Mouse (Mus musculus) urinary bladder, postnatal 36 days (tissue): ENCODE data around the gene Fam214a.
"Not testable (repeated sequence)": the region's sequence is repeated elsewhere in the genome, so short reads cannot be mapped to it uniquely, and the experiment has no call there.

ENCODE experiments used
- DNase-seq, 2 experiments: peaks; one replicate each; pipeline ENCODE4 v3.0.0; 2022; ENCODE audit warnings: low spot score in 2 of 2, mixed read lengths in 1 of 2

Gene Fam214a

DNA sequence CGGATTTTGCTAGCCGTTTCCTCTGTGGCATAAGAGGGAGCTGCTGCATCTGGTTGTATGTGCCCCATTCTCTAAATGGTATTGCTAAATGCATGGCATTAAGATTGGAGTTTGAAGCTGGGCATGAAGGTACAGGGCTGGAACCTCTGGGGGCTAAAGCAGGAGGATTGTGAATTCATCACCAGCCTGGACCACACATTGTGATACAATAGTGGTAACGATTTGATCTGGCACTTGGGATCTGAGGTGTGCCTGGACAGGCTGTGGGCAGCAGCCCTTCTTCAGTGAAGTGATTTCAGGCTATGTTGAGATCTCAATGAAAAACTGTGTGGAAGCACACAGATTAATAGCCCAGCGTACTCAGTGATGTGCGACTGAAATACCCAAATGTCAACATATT lies 26.7 kb downstream of the Fam214a start:
- DNase-seq, result no peak

DNA sequence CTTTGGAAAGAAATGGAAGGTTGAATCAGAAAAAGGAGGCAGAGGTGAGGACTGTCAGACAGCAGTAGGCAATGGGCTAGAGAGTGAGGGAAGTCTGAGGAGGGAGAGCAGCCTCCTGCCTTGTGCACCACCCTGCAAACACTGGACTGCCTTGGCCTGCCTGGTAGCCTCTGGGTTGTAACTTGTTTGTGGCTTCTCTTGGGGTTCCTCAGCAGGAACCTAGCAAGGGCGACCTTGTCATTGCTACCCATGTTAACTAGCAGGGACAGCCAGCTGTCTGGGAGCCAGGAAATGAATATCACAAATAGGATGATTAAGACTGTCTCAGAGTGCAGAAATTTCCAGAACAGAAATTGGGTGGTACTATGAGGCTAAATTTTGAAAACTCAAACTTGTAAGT lies 27.2 kb downstream of the Fam214a start:
- no peak for DNase-seq

DNA sequence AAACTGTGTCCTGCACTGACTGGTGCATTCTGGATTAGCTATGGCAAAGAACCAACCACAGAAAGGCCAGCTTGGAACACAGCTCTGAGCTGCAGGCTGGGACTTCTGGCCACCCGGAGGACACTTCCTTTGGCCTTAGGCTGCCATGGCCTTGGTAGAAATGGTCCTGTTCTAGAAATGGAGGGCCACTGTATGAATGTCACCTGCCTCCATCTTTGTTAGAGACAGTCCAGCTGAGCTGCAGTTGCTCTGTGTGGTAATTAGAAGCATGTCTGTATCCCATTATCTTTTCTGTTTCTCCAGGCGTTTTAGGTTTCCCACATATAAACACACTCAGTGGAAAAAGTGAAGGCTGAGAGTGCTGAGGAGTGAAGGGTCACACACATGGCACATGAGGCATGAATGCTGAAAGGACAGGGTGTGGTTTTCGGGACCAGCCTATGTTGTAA lies 29.0 kb downstream of the Fam214a start:
- no peak for DNase-seq

DNA sequence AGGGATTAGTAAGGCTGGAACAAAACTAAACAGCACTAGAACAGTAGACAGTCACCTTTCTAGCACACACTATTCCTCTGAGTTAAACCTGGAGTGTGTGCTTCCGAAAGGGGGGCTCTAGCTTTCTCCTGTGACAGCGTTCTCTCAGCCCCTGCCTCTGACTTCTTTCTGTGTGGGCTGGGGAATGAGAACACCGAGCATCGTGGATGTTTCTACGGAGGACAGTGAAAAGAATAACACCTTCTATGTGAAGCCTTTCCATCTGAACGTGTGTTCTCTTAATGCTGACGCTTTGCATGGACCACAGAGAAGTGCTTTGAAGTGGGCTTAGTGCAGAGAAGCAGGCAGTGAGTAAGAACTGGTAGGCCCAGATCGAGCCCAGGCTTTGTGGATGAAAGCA lies 29.5 kb downstream of the Fam214a start:
- DNase-seq, result no peak

DNA sequence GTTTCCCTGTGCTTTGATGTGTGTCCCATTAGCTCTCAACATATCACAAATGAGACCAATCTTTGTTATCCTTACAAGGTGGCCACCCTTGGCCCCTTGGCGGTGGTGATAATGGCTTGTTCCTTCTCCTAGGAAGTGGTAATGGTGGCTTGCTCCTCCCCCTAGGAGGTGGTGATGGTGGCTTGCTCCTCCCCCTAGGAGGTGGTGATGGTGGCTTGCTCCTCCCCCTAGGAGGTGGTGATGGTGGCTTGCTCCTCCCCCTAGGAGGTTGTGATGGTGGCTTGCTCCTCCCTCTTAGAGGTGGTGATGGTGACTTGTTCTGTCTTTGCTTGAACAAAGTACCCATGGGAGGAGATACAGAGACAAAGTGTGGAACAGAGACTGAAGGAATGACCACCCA lies 30.0 kb downstream of the Fam214a start:
- not testable (repeated sequence) for DNase-seq

DNA sequence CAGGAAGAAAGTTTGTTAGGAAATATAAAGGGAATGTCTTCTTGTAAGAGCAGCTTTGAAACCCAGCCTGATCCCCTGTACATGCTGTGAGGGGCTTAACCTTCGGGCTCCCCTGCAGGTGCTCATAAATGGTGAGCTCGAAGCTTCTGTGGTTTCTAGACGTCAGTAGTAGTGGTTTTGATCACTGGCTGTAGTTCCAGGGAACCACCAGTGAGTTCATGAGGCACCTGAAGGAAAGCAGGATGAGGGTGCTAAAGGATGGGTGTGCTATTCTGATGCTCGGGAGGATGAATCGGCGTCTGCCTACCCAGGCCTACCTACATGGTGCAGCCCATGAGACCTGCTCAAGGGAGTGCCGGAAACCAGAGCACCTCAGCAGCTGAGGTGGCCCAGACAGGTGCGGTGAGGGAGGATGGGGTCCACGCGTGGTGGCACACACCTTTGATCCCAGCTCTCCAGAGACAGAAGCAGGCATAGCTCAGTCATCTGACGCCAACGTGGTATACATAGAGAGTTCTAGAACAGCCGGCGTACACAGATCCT lies 32.6 kb downstream of the Fam214a start:
- no peak for DNase-seq

DNA sequence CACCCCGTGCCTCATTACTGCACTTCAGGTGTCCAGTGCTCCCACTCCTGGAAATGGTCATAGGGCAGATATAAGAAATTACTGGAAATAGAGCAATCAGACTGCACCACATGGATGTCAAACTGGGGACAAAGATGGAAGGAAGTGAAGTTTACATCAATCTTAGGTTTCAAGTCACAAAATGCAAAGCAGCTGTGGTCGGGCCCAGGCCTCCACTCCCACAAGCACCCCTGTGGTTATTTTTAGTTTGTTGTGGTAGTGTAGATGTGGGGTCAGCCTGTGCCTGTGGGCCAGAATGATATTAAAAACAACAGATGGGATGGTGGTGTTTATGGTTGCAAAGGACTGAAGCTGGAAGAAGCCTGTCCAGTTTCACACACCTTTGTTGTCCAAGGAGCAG lies 33.1 kb downstream of the Fam214a start:
- no peak for DNase-seq

DNA sequence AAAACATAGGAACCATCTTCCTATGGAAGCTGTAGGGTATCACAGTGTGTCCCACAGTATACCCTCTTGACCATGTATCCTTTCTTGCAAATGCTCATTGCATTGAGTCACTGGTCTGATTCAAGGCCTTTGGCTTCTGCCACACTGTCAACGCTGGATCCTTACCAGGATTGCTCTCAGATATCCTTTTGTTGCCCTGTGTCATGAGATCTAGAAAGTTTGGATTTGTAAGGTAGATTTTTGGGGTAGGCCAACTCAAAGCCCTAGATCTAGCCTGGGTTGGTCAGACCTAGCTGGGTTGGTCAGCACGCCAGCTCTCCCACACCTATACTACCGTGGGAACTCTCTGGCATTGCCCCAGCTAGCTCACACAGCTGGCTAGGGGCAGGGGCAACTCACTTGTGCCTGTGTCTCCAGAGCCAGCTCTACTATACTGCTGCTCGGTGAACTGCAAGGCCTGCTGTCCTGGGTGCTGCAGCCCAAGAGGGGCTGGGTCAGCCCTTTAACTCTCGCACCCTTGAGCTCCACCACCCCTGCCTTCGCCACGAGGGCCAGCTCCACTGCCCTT lies 36.3 kb downstream of the Fam214a start:
- DNase-seq, result no peak

DNA sequence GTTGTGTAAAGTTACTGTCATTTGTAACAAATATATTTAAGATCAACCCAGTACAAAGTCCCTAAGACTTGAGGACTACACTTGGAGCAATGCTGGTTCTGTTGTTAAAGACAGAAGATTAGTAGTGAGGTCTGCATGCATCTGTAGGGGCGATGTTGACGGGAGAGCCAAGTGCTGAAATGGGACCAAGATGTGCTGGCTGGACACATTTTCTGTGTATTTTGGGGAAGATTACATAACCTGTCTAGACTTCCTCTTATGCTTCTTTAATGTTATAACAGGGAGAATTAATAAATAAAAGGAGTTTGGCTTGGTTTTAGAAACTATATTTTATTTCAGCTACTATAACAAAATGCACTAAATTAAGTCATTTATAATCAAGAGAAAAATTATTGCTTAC lies 37.3 kb downstream of the Fam214a start:
- DNase-seq, result no peak

DNA sequence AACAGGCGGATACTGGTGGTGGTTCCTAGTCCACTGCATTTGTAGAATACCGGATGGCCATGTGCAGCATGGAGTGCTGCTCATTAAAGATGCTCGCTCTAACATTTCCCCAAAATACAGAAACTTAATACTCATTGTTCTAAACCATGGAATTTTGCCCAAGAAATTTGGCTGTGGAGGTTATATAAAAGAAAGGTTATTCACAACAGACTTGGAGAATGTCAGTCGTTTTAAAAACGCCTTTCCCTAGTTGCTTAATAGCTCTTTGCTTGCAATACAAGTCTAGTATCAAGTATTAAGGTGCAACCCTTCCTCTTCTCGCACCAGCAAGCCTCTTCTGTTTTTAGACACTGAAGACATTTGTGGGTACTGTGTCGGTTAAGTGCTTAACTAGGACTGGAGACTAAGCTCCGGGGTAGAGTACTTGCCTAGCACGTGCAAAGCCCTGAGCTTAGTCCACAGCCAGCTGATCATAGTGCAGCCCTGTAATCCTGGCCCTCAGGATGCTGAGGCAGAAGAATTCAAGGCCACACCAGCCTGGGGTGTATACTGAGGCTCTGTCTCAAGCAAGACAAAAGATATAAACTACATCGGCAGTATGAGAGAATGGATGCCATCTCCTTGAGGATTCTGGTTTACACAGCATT lies 42.0 kb downstream of the Fam214a start:
- no peak for DNase-seq

DNA sequence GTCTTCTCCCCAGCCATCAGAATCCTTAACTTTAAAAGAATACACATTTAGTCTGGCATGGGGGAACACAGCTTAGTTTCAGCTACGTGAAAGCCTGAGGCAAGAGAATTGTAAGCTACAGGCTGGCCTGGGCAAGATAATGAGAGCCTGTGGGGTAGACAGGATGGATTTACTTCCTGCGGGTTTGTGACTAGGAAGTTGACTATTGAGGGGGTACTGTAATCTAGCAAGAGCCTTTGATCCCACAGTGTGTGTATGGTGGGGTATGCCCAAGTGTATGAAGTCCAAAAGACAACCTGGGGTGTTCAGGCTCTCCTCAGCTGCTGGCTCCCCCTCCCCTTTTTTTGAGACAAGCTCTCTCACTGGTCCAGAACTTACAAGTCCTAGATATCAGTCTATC lies 43.7 kb downstream of the Fam214a start:
- DNase-seq, result no peak

DNA sequence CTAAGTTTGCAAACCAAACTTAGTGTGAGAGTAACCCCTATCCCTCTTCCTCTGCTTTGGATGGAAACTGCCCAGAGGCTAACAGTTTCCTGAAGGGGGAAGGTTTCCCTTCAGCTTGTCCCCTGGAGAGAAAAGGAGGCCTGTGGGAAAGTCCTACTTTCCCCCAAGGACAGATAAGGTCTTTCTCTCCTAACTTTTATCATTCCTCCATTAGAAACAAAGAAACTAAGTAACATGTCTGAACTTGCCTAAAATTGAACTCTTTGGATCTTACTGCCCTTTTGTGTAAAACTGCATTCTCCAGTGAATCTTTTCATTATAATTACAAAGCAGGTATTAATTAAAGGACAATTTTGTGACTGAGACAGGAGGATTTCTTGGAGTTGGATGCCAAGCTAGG lies 45.3 kb downstream of the Fam214a start:
- DNase-seq, result no peak

DNA sequence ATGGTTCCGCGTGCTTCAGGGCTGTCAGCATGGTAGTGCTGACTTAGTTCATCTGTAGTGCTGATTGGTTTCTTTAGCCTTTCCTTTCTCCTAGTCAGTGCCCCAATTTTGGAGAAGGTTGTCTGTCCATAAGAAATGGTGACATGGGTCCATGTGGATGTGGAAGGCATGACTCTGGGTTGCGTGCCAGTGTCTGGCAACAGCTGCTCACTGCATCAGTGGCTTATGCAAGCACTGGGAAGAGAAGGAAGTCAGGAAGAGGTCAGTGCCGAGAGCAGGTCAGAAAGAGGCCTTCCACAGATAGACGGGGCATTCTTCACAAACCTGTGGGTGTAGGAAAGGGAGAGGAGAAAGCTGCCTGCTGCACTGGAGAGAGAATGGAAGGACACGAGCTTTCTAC lies 48.3 kb downstream of the Fam214a start:
- no peak for DNase-seq

DNA sequence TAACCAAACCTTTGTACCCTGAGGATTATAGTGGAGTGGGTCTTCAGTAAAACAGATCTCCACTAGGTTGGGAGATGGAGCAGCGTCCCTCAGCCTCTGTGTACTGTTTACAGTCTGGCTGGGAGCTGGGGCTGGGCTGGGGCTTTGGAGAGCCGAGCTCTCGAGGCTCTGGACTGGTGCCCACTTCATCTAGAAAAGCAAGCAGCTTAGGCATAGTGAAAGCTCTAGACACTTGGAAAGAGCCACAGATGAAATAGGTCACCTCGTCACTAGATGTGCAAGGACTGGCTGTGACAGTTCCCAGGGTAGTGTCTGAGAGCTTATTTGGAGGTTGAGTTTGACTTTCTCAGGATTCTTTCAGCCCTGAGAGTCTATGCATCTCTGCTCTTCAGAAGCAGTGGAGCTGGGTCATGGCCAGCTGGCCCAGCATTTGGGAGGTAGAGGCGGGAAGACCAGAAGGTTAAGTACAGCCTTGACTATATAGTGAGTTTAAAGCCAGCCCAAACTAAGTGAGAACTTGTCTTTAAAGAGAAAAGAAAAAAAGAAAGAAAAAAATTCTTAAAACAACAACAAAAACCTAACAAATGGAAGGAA lies 49.0 kb downstream of the Fam214a start:
- DNase-seq, result no peak

DNA sequence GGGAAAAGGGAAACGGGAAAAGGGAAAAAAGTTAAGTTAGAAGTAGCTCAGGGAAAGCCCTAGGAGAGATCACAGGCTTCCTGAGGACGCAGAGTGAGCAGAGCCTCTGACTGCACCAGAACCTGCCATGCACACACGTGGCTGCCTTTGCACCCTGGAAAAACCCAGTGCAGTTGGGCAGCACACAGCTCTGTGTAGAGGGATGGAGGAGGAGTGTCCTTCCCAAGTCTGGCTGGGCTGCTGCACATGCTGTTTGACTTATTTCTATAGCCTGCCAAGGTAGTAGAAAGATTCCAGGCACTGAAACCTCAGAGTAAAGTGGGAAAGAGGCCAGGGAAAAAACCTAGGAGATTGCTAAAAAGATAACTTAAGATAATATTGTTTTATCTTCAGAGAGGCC lies 49.6 kb downstream of the Fam214a start:
- no peak for DNase-seq

DNA sequence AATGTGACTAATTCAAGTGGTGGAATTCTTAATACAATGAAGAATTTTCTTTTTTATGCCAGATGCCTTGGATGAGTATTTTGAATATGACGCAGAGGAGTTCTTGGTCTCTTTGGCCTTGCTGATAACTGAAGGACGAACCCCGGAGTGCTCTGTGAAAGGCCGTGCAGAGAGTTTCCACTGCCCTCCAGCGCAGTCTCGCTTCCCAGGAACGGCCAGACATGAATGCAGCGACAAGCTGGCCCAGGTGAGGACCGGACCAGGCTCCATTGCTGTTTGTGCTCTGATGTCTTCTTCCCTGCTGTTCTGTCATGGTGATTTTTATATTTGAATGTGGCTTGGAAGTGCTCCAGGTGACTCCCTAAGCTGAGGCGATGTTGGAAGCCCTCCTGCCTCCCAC lies 51.5 kb downstream of the Fam214a start:
- DNase-seq, result no peak

DNA sequence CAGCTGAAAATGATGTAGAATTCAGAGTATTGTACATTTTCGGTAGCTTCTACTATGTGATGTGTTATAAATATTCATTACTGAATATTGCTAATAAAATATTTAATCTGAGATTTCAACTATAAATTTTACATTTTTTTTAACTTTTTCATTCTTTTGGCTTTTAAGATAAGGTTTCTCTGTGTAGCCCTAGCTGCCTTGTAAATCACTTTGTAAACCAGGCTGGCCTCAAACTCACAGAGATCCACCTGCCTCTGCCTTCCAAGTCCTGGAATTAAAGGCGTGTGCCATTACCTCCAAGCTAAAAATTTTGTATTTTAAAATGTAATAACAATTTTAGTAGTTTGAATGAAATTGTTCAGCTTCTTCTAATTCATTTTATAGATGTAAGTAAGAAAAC lies 63.9 kb downstream of the Fam214a start:
- DNase-seq, result no peak

DNA sequence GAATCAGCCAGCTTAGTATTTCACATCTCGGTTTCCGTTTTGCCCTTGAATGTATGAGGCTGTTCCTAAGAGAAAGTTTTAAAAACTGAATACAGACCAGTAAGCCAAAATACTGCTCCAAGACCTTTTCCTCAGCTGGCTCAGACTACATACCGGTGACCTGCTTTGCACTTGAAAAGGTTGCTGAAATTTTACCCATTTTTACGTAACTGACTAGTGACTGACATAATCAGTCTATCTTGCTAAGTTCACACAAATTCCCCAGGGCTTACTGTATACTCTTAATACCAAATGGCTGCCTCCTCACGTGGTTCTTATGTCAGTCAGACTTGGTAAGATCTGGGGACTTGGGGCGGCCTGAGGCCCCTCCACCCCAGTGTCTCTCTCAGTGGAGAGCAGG lies 66.5 kb downstream of the Fam214a start:
- DNase-seq, result no peak

DNA sequence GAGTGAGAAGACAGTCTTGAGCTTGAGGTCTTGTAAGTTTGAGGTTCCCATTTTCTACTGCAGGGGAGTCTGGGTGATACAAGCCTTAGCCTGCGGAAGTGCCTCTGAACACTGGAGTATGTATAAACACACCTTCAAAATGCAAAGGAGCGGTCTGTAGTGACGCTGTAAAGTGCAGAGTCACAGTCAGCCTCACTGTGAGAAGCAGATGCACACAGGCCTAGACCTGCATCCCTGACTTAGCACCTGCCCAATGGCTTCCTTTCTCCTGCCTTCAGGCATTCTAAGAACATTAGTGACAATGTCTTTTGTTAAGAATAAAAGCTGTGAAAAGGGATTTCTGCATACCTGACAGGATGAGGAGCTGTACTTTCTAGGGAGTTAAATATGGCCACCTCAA lies 66.9 kb downstream of the Fam214a start:
- DNase-seq, result no peak

DNA sequence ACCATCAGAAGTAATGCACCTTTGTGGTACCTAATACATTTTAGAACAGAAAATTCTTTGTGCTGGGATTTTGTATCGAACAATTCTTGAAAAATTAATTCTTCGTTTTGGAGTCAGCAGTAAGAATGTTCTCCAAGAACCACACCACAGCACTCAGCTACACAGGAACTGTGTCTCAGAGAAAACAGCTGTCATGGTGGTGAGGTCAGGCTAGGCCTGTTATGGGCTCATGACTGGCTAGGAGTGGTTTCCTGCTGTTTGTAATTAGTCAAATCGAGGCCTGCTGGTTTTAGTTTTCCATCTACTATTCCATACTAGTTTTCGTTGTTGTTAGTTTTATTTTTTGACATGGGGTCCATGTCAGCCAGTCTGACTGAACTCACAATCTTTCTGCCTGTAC lies 67.9 kb downstream of the Fam214a start:
- DNase-seq, result no peak

DNA sequence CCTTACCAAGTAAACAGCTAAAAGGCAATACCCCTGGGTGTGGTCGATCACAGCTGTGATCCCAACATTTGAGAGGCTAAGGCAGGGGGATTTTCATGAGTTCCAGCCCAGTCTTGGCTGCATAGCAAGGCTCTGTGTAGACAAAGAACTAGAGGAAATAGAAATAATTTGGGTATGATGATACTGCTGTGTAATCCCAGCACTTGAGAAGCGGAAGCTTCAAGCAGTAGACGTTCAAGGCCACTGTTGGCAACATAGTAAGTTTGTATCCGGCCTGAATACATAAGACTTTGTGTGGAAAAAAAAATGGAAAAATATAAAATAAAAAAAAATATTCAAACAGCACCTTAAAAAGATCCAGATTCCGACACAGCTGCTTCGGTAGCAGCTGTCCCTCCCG lies 69.9 kb downstream of the Fam214a start:
- no peak for DNase-seq

DNA sequence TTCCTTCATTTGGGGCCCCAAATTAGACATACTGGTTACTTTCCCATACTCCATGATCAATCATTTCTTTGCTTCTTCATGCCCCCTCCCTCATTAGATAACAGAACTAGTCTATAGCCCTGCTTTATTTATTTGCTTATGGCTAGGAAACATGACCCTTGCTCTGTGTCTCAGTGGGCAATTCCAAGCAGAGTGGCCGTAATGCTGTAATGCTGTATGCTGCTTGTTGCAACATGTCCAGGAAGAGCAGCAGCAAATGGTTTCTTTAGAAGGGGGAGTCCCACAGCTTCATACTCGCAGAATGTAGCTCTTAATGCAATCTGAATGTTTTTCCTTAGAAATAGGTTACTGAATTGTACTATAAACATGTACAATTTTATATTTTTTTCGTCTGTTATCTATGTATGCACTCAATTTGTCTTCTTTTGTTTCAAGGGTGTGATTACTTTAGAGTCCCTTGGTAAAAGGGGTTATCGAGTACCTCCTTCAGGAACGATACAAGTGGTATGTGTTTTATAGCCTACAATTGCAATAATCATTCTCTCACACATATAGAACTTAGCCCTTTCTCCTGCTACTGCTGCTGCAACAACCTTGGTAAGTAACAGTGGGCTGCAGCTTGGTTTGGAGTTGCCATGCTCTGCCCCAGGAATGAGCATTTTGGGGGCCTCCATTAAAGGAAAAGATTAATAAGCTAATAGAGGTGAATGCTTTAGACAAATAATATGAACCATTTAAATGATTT lies 70.6 kb downstream of the Fam214a start:
- no peak for DNase-seq

DNA sequence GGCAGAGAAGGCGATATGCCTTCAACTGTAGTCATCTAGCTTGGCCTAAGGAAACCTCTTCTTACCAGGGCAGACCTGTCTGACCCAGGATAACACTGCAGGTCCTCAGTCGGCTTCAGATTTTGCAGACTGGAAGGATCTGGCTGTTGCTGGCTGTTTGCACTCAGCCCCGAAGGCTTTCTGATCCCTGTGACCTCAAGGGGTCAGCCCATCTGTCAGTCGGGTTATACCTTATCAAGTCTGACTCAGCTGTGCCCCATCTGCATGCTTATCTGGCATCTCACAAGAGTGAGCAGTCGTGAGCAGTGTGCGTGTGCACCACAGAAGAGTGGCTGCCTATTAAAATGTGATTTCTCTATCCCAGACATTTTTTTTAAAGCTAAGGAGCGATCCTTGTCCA lies 71.4 kb downstream of the Fam214a start:
- DNase-seq, result no peak
